Mouse (Mus musculus): Measurements from ENCODE around the gene Dcdc2c.

Dcdc2c gene

GRCm38 (mm10) chr12:28552299-28552698 is at the start of gene Dcdc2c:
Gene Dcdc2c, minus strand, starts transcription at chr12:28552399.
- no peak for DNase-seq (ENCODE audit: inconsistent age in 2 of 2, low spot score in 1 of 2)

- no peak for DNase-seq (ENCODE audit: inconsistent age in 2 of 2, low spot score in 1 of 2)
These were observed 46.4 kb upstream of the Dcdc2c start for GRCm38 (mm10) chr12:28598526-28598991.

GRCm38 (mm10) chr12:28598110-28598509 is 45.9 kb upstream of the Dcdc2c start:
- no peak for DNase-seq (ENCODE audit: inconsistent age in 2 of 2, low spot score in 1 of 2)

- no peak for DNase-seq (ENCODE audit: inconsistent age in 2 of 2, low spot score in 1 of 2)
These were observed 45.5 kb upstream of the Dcdc2c start for GRCm38 (mm10) chr12:28597699-28598098.

GRCm38 (mm10) chr12:28596851-28597250 is 44.7 kb upstream of the Dcdc2c start:
- DNase-seq (ENCODE audit: inconsistent age in 2 of 2, low spot score in 1 of 2) = no peak

GRCm38 (mm10) chr12:28590428-28590827 is 38.2 kb upstream of the Dcdc2c start:
- no peak for DNase-seq (ENCODE audit: inconsistent age in 2 of 2, low spot score in 1 of 2)

- peak; percentile 82 to 95 for DNase-seq (ENCODE audit: inconsistent age in 2 of 2, low spot score in 1 of 2)
These were observed 37.1 kb upstream of the Dcdc2c start for GRCm38 (mm10) chr12:28589090-28589868.

- DNase-seq (ENCODE audit: inconsistent age in 2 of 2, low spot score in 1 of 2) = no peak
These were observed 35.8 kb upstream of the Dcdc2c start for GRCm38 (mm10) chr12:28587949-28588348.

GRCm38 (mm10) chr12:28584036-28584435 is 31.8 kb upstream of the Dcdc2c start:
- DNase-seq (ENCODE audit: inconsistent age in 2 of 2, low spot score in 1 of 2) = no peak

GRCm38 (mm10) chr12:28582423-28582822 is 30.2 kb upstream of the Dcdc2c start, which contains the start of gene Allc:
Gene Allc, minus strand, starts transcription at chr12:28582523.
- DNase-seq (ENCODE audit: inconsistent age in 2 of 2, low spot score in 1 of 2) = no peak

GRCm38 (mm10) chr12:28579132-28579531 is 26.9 kb upstream of the Dcdc2c start:
- DNase-seq (ENCODE audit: inconsistent age in 2 of 2, low spot score in 1 of 2) = peak in 1 of 2 experiments; percentile 50

- DNase-seq (ENCODE audit: inconsistent age in 2 of 2, low spot score in 1 of 2) = no peak
These were observed 25.9 kb upstream of the Dcdc2c start for GRCm38 (mm10) chr12:28578147-28578546.

GRCm38 (mm10) chr12:28575366-28576070 is 23.3 kb upstream of the Dcdc2c start:
- no peak for DNase-seq (ENCODE audit: inconsistent age in 2 of 2, low spot score in 1 of 2)

GRCm38 (mm10) chr12:28572241-28572640 is 20.0 kb upstream of the Dcdc2c start:
- DNase-seq (ENCODE audit: inconsistent age in 2 of 2, low spot score in 1 of 2) = no peak

- DNase-seq (ENCODE audit: inconsistent age in 2 of 2, low spot score in 1 of 2) = no peak
These were observed 424 bp downstream of the Dcdc2c start for GRCm38 (mm10) chr12:28551775-28552174.

- DNase-seq (ENCODE audit: inconsistent age in 2 of 2, low spot score in 1 of 2) = no peak
These were observed 3.3 kb downstream of the Dcdc2c start for GRCm38 (mm10) chr12:28548887-28549286.

- DNase-seq (ENCODE audit: inconsistent age in 2 of 2, low spot score in 1 of 2) = no peak
These were observed 37.9 kb downstream of the Dcdc2c start for GRCm38 (mm10) chr12:28514264-28514775.

- DNase-seq (ENCODE audit: inconsistent age in 2 of 2, low spot score in 1 of 2) = no peak
These were observed 42.4 kb downstream of the Dcdc2c start for GRCm38 (mm10) chr12:28509699-28510280.

- DNase-seq (ENCODE audit: inconsistent age in 2 of 2, low spot score in 1 of 2) = no peak
These were observed 57.9 kb downstream of the Dcdc2c start for GRCm38 (mm10) chr12:28494289-28494688.

GRCm38 (mm10) chr12:28482483-28483160 is 69.6 kb downstream of the Dcdc2c start:
- DNase-seq (ENCODE audit: inconsistent age in 2 of 2, low spot score in 1 of 2) = no peak

- no peak for DNase-seq (ENCODE audit: inconsistent age in 2 of 2, low spot score in 1 of 2)
These were observed 91.2 kb downstream of the Dcdc2c start for GRCm38 (mm10) chr12:28460951-28461431.
